Mouse (Mus musculus) kidney, postnatal 0 days (tissue): ENCODE measurements around the gene Mup6. TPM values are rescaled to one million over a fixed set of nuclear protein-coding genes. Genes with fewer than 3 reads are reported as not detected.
"Not testable (repeated sequence)": the region's sequence is repeated elsewhere in the genome, so short reads cannot be mapped to it uniquely, and the experiment has no call there.

Experiments
- ATAC-seq: fragments of 200-750 bp; cut with Nextera tagmentation; replicated peaks from 2 replicates; pipeline ENCODE4 v1.8.0; 2017; ENCODE audit warnings: low read depth, moderate number of reproducible peaks, moderate TSS enrichment, moderate library complexity; ENCODE audit not compliant: low FRiP score
- DNase-seq: peaks from one replicate; pipeline ENCODE4 v3.0.0-alpha.2; 2016; ENCODE audit warnings: low spot score
- H3K27ac ChIP-seq: fragments of 300-500 bp; sonication (generic); 2 replicates; pipeline ENCODE4 v1.5.1; 2014; ENCODE audit warnings: mild to moderate bottlenecking
- H3K27me3 ChIP-seq: fragments of 300-500 bp; sonication (generic); 2 replicates; pipeline ENCODE4 v1.6.1; 2014; ENCODE audit warnings: low read length, mixed read lengths; ENCODE audit not compliant: insufficient read depth
- H3K36me3 ChIP-seq: fragments of 300-500 bp; sonication (generic); 2 replicates; pipeline ENCODE4 v1.6.1; 2014; ENCODE audit warnings: low read length, mixed read lengths; ENCODE audit not compliant: insufficient read depth
- H3K4me1 ChIP-seq: fragments of 300-500 bp; sonication (generic); replicated peaks from 2 replicates; pipeline ENCODE4 v1.6.1; 2014; ENCODE audit warnings: antibody characterized with exemption, low read length, mixed read lengths; ENCODE audit not compliant: insufficient read depth
- H3K4me2 ChIP-seq: fragments of 300-500 bp; sonication (generic); 2 replicates; pipeline ENCODE4 v1.6.1; 2014; ENCODE audit warnings: mild to moderate bottlenecking, low read length, moderate library complexity, mixed read lengths
- H3K4me3 ChIP-seq: fragments of 300-500 bp; sonication (generic); replicated peaks from 2 replicates; pipeline ENCODE4 v1.5.1; 2014; ENCODE audit warnings: low read depth, low read length
- H3K9ac ChIP-seq: fragments of 300-500 bp; sonication (generic); 2 replicates; pipeline ENCODE4 v1.6.1; 2014; ENCODE audit warnings: low read depth, low read length
- H3K9me3 ChIP-seq: fragments of 300-500 bp; sonication (generic); replicated peaks from 2 replicates; pipeline ENCODE4 v1.6.1; 2016; ENCODE audit warnings: low read length, inconsistent platforms, mixed read lengths
- CTCF ChIP-seq: IDR thresholded peaks from 2 replicates; pipeline ENCODE4 v1.5.1; 2016; ENCODE audit warnings: antibody characterized with exemption, low read depth, mild to moderate bottlenecking, moderate library complexity
- WGBS: fragments of 180-500 bp; shearing (Covaris S2); extraction: QIAGEN DNeasy Blood & Tissue Kit; methylation state at CpG from one replicate; pipeline ENCODE4 v1.1.7; 2014; 5-methylcytosine and 5-hydroxymethylcytosine counted together
- polyA plus RNA-seq: library from polyadenylated mRNA; unstranded; fragments of >200 nt; fragmentation: Nextera tagmentation; extraction: Ambion mirVana; gene quantifications from 2 replicates; pipeline ENCODE4 v1.2.1, GENCODE M21; 2015

The Mup6 gene
- polyA plus RNA-seq, 1 experiment from 2014 or later: not detected

GRCm38 (mm10) chr4:59932505-59933281, 31.4 kb upstream of the Mup6 start:
- ATAC-seq: peak; percentile 68
- DNase-seq: peak; percentile 71
- Histone ChIP-seq H3K27me3 (no peaks in the 10 kb centered on the region), H3K9ac (no peak overlapping the region), H3K4me2 (no peak overlapping the region), H3K4me3 (no peak overlapping the region), H3K27ac (no peak overlapping the region), H3K4me1 (no peaks in the 10 kb centered on the region), H3K9me3 (no peaks in the 10 kb centered on the region), H3K36me3 (no peaks in the 10 kb centered on the region)
- TF ChIP-seq CTCF: peak; percentile 62
- 55% methylated on average over 6 of the region's 6 CpGs for WGBS

- DNase-seq (peak; percentile 22), ATAC-seq (0 out of 2 replicates have a peak, but pooled peaks have one; percentile 49)
- TF ChIP-seq CTCF: no peak
- no peaks in the 10 kb centered on the region for H3K36me3 ChIP-seq
- H3K4me2 ChIP-seq: no peak overlapping the region
- no peak overlapping the region for H3K9ac ChIP-seq
- WGBS: 43% methylated on average over 2 of the region's 2 CpGs
- H3K9me3 ChIP-seq: no peaks in the 10 kb centered on the region
- no peak overlapping the region for H3K4me3 ChIP-seq
- H3K4me1 ChIP-seq: no peaks in the 10 kb centered on the region
- H3K27me3 ChIP-seq: no peaks in the 10 kb centered on the region
- no peak overlapping the region for H3K27ac ChIP-seq
Measured at GRCm38 (mm10) chr4:59937543-59937942, 26.6 kb upstream of the Mup6 start.

GRCm38 (mm10) chr4:59960610-59961009, 3.5 kb upstream of the Mup6 start, which contains the start of gene Mup4:
Gene Mup4 (minus strand): TSS chr4:59960710.
- no peak for DNase-seq
- no peak within 1 kb of the TSS for H3K27ac ChIP-seq
- WGBS: 78% methylated on average over 3 of the region's 3 CpGs
- no peaks in the 10 kb centered on the region for H3K36me3 ChIP-seq
- no peak within 1 kb of the TSS for H3K4me3 ChIP-seq
- H3K4me2 ChIP-seq: no peak within 1 kb of the TSS
- no peaks in the 10 kb centered on the region for H3K4me1 ChIP-seq
- H3K27me3 ChIP-seq: no peaks in the 10 kb centered on the region
- no peak for TF ChIP-seq CTCF
- no peak for ATAC-seq
- H3K9ac ChIP-seq: no peak within 1 kb of the TSS
- no peaks in the 10 kb centered on the region for H3K9me3 ChIP-seq

GRCm38 (mm10) chr4:59997894-59998293, 33.8 kb downstream of the Mup6 start:
- H3K4me2 ChIP-seq, H3K4me3 ChIP-seq, H3K4me1 ChIP-seq, H3K27me3 ChIP-seq, H3K36me3 ChIP-seq, H3K9me3 ChIP-seq, H3K27ac ChIP-seq, ATAC-seq, H3K9ac ChIP-seq, DNase-seq: not testable (repeated sequence)

GRCm38 (mm10) chr4:60020141-60020540, 56.0 kb downstream of the Mup6 start:
- not testable (repeated sequence) for H3K4me2 ChIP-seq, H3K4me3 ChIP-seq, H3K36me3 ChIP-seq, H3K4me1 ChIP-seq, DNase-seq, H3K9me3 ChIP-seq, H3K27ac ChIP-seq, ATAC-seq, H3K9ac ChIP-seq, H3K27me3 ChIP-seq
- WGBS: 65% methylated on average over 7 of the region's 7 CpGs

- not testable (repeated sequence) for DNase-seq, H3K27ac ChIP-seq, H3K9ac ChIP-seq, H3K36me3 ChIP-seq, H3K4me1 ChIP-seq, H3K9me3 ChIP-seq, H3K4me2 ChIP-seq, H3K4me3 ChIP-seq, H3K27me3 ChIP-seq
- peak; percentile 73; the same call in 1 of the 2 replicates for ATAC-seq
- 40% methylated on average over 12 of the region's 13 CpGs for WGBS
Measured at GRCm38 (mm10) chr4:60029334-60030111, 65.4 kb downstream of the Mup6 start.

Other genes starting within 250 kb of the Mup6 start
- gene Inip, start 162.7 kb upstream of the Mup6 start, polyA plus RNA-seq: 40.2 and 45.3 TPM in 2 replicates
- 6.0 and 7.0 TPM in 2 replicates for gene Snx30, start 158.5 kb upstream of the Mup6 start, polyA plus RNA-seq
- 0.08 and 0.24 TPM in 2 replicates for gene Slc46a2, start 49.2 kb upstream of the Mup6 start, polyA plus RNA-seq
- not detected in 2 replicates for gene Mup4, start 3.6 kb upstream of the Mup6 start, polyA plus RNA-seq
- gene Mup7, start 106.2 kb downstream of the Mup6 start, polyA plus RNA-seq: not detected in 2 replicates
- not detected in 2 replicates for gene Mup2, start 190.0 kb downstream of the Mup6 start, polyA plus RNA-seq